Mouse (Mus musculus): ENCODE data around the gene Prss1. TPM values are rescaled to one million over a fixed set of nuclear protein-coding genes. Genes with fewer than 3 reads are reported as not detected.
"Not testable (repeated sequence)": the region's sequence is repeated elsewhere in the genome, so short reads cannot be mapped to it uniquely, and the experiment has no call there.

Prss1 gene
- 13.5 and 13.7 TPM in 2 replicates for polyA plus RNA-seq (2015; fragmentation: Nextera tagmentation; extraction: Ambion mirVana)

DNA sequence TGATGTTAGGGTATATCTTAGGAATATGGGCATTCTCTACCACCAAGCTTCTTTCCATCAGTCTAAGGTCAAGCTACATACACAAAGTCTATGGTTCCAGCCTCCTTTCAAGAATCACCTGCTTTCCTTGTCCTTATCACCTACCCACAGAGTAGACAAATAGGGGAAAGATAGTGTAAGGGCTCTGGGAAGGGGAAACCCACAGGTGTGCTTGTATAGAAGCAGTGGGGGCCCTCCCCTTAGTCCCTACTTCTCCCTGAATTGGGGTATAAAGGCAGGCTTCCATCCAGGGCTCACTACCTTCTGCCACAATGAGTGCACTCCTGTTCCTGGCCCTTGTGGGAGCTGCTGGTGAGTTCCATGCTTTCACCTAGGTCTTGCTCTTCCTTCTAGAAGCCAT is at the start of gene Prss1:
Gene Prss1 (plus strand): TSS at position 301 of the 400 bp plus-strand sequence.
- not testable (repeated sequence) for H3K4me2 ChIP-seq (replicated peaks; ENCODE audit: low read depth); ATAC-seq; H3K4me1 ChIP-seq (replicated peaks; ENCODE audit: control insufficient read depth, insufficient read depth, low read length); H3K9me3 ChIP-seq (ENCODE audit: control insufficient read depth); H3K27ac ChIP-seq (ENCODE audit: low read depth, low read length); H3K27me3 ChIP-seq (replicated peaks; ENCODE audit: control insufficient read depth, insufficient read depth, low read length); H3K36me3 ChIP-seq (ENCODE audit: control insufficient read depth, insufficient read depth); H3K9ac ChIP-seq (ENCODE audit: low read depth, low read length); H3K4me3 ChIP-seq (ENCODE audit: low read depth, low read length)

DNA sequence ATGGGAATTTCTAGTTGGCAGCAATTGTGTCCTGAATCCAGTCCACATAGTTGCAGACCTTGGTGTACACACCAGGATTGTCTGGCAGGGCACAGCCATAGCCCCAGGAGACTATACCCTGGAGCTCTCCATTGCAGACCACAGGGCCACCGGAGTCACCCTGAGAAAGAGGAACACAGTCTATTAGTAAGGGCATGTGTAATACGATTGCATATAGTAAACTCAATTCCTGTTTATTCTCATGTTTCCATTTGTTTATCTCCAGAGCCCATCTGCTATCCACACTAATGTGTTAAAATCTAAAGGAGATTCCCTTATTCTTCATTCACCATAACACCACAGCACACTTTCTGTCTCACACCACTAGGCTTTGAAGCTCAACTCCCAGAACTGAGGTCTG is 16.5 kb upstream of the Prss1 start:
- H3K36me3 ChIP-seq (ENCODE audit: control insufficient read depth, insufficient read depth); H3K27ac ChIP-seq (ENCODE audit: low read depth, low read length); ATAC-seq; H3K9ac ChIP-seq (ENCODE audit: low read depth, low read length); H3K4me1 ChIP-seq (replicated peaks; ENCODE audit: control insufficient read depth, insufficient read depth, low read length); H3K4me2 ChIP-seq (replicated peaks; ENCODE audit: low read depth); H3K27me3 ChIP-seq (replicated peaks; ENCODE audit: control insufficient read depth, insufficient read depth, low read length); H3K4me3 ChIP-seq (ENCODE audit: low read depth, low read length); H3K9me3 ChIP-seq (ENCODE audit: control insufficient read depth): not testable (repeated sequence)
- 79% methylated on average over 2 of the region's 2 CpGs for WGBS

- not testable (repeated sequence) for H3K27ac ChIP-seq (ENCODE audit: low read depth, low read length); ATAC-seq; H3K9me3 ChIP-seq (ENCODE audit: control insufficient read depth); H3K36me3 ChIP-seq (ENCODE audit: control insufficient read depth, insufficient read depth); H3K27me3 ChIP-seq (replicated peaks; ENCODE audit: control insufficient read depth, insufficient read depth, low read length); H3K4me3 ChIP-seq (ENCODE audit: low read depth, low read length); H3K9ac ChIP-seq (ENCODE audit: low read depth, low read length); H3K4me2 ChIP-seq (replicated peaks; ENCODE audit: low read depth); H3K4me1 ChIP-seq (replicated peaks; ENCODE audit: control insufficient read depth, insufficient read depth, low read length)
These were observed 12.7 kb upstream of the Prss1 start, which contains the start of gene Gm10334 for GRCm38 (mm10) chr6:41446045-41446444. TSS of gene Gm10334 (minus strand) at chr6:41446145.

GRCm38 (mm10) chr6:41499374-41499773 is 40.6 kb downstream of the Prss1 start:
- ATAC-seq = no peak
- Histone ChIP-seq H3K4me3 (ENCODE audit: low read depth, low read length) (no peak overlapping the region), H3K4me2 (replicated peaks; ENCODE audit: low read depth) (no peak overlapping the region), H3K27me3 (replicated peaks; ENCODE audit: control insufficient read depth, insufficient read depth, low read length) (no peaks in the 10 kb centered on the region), H3K9me3 (ENCODE audit: control insufficient read depth) (no peaks in the 10 kb centered on the region), H3K9ac (ENCODE audit: low read depth, low read length) (no peak overlapping the region), H3K36me3 (ENCODE audit: control insufficient read depth, insufficient read depth) (no peaks in the 10 kb centered on the region), H3K27ac (ENCODE audit: low read depth, low read length) (no peak overlapping the region), H3K4me1 (replicated peaks; ENCODE audit: control insufficient read depth, insufficient read depth, low read length) (no peaks in the 10 kb centered on the region)
- TF ChIP-seq CTCF (IDR thresholded peaks at IDR 0.05; ENCODE audit: low read depth) = no peak
- 89% methylated on average over 3 of the region's 3 CpGs for WGBS

DNA sequence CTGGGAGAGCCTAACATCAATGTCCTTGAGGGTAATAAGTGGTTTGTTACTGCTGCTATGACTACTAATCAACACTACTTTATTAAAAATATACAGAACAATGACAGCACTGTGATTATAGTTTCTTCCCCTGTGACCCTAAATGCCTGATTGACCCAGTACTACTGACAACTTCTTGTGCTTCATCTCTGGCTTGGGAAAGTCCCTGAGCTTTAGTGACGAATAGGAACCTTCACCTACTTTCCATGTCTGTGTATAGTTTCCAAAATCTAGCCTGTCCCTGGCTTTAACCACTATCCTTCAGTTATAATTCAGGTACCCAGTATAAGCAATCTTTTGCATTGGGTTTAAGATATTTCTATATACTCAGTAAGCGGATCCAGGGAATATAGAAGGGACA is 46.2 kb downstream of the Prss1 start:
- Histone ChIP-seq H3K9me3 (ENCODE audit: control insufficient read depth) (no peaks in the 10 kb centered on the region), H3K27me3 (replicated peaks; ENCODE audit: control insufficient read depth, insufficient read depth, low read length) (no peaks in the 10 kb centered on the region), H3K27ac (ENCODE audit: low read depth, low read length) (no peak overlapping the region), H3K4me3 (ENCODE audit: low read depth, low read length) (no peak overlapping the region), H3K4me2 (replicated peaks; ENCODE audit: low read depth) (no peak overlapping the region), H3K36me3 (ENCODE audit: control insufficient read depth, insufficient read depth) (no peaks in the 10 kb centered on the region), H3K4me1 (replicated peaks; ENCODE audit: control insufficient read depth, insufficient read depth, low read length) (no peaks in the 10 kb centered on the region), H3K9ac (ENCODE audit: low read depth, low read length) (no peak overlapping the region)
- ATAC-seq = no peak
- no peak for TF ChIP-seq CTCF (IDR thresholded peaks at IDR 0.05; ENCODE audit: low read depth)
- 82% methylated on average over 2 of the region's 2 CpGs for WGBS

GRCm38 (mm10) chr6:41505323-41505722 is 46.6 kb downstream of the Prss1 start:
- ATAC-seq = no peak
- Histone ChIP-seq H3K9me3 (ENCODE audit: control insufficient read depth) (no peaks in the 10 kb centered on the region), H3K27ac (ENCODE audit: low read depth, low read length) (no peak overlapping the region), H3K4me3 (ENCODE audit: low read depth, low read length) (no peak overlapping the region), H3K4me2 (replicated peaks; ENCODE audit: low read depth) (no peak overlapping the region), H3K36me3 (ENCODE audit: control insufficient read depth, insufficient read depth) (no peaks in the 10 kb centered on the region), H3K27me3 (replicated peaks; ENCODE audit: control insufficient read depth, insufficient read depth, low read length) (no peaks in the 10 kb centered on the region), H3K9ac (ENCODE audit: low read depth, low read length) (no peak overlapping the region), H3K4me1 (replicated peaks; ENCODE audit: control insufficient read depth, insufficient read depth, low read length) (no peaks in the 10 kb centered on the region)
- peak; percentile 47 for TF ChIP-seq CTCF (IDR thresholded peaks at IDR 0.05; ENCODE audit: low read depth)
- 52% methylated on average over 6 of the region's 6 CpGs for WGBS

Other genes starting within 250 kb of the Prss1 start
- gene Try4, start 156.7 kb upstream of the Prss1 start, polyA plus RNA-seq (2015; fragmentation: Nextera tagmentation; extraction: Ambion mirVana) = 10.2 and 18.9 TPM in 2 replicates
- 23.2 and 37.8 TPM in 2 replicates for gene Try5, start 142.1 kb upstream of the Prss1 start, polyA plus RNA-seq (2015; fragmentation: Nextera tagmentation; extraction: Ambion mirVana)
- 3.5 and 6.4 TPM in 2 replicates for gene Try10, start 104.8 kb upstream of the Prss1 start, polyA plus RNA-seq (2015; fragmentation: Nextera tagmentation; extraction: Ambion mirVana)
- gene Prss3, start 81.3 kb upstream of the Prss1 start, polyA plus RNA-seq (2015; fragmentation: Nextera tagmentation; extraction: Ambion mirVana) = 7.3 and 7.5 TPM in 2 replicates
- 12.4 and 16.9 TPM in 2 replicates for gene Gm5771, start 66.6 kb upstream of the Prss1 start, polyA plus RNA-seq (2015; fragmentation: Nextera tagmentation; extraction: Ambion mirVana)
- 7.2 and 9.4 TPM in 2 replicates for gene Gm10334, start 12.8 kb upstream of the Prss1 start, polyA plus RNA-seq (2015; fragmentation: Nextera tagmentation; extraction: Ambion mirVana)
- 10.5 and 17.9 TPM in 2 replicates for gene Prss2, start 62.9 kb downstream of the Prss1 start, polyA plus RNA-seq (2015; fragmentation: Nextera tagmentation; extraction: Ambion mirVana)
- 2.7 and 2.8 TPM in 2 replicates for gene Ephb6, start 146.6 kb downstream of the Prss1 start, polyA plus RNA-seq (2015; fragmentation: Nextera tagmentation; extraction: Ambion mirVana)
- 0.72 and 1.5 TPM in 2 replicates for gene Trpv6, start 177.5 kb downstream of the Prss1 start, polyA plus RNA-seq (2015; fragmentation: Nextera tagmentation; extraction: Ambion mirVana)
- gene Trpv5, start 221.8 kb downstream of the Prss1 start, polyA plus RNA-seq (2015; fragmentation: Nextera tagmentation; extraction: Ambion mirVana) = 0.23 and 0.60 TPM in 2 replicates
- 3.5 and 5.4 TPM in 2 replicates for gene Llcfc1, start 225.5 kb downstream of the Prss1 start, polyA plus RNA-seq (2015; fragmentation: Nextera tagmentation; extraction: Ambion mirVana)
- gene Kel, start 245.4 kb downstream of the Prss1 start, polyA plus RNA-seq (2015; fragmentation: Nextera tagmentation; extraction: Ambion mirVana) = 0.10 and 0.59 TPM in 2 replicates